Mouse (Mus musculus): ENCODE measurements around the gene Spata18. TPM values are rescaled to one million over a fixed set of nuclear protein-coding genes. Genes with fewer than 3 reads are reported as not detected.
A peak's percentile ranks its signal among the peaks of the same experiment; 100 is the strongest.

The Spata18 gene
- total RNA-seq, 2 experiments from 2014 or later = not detected

DNA sequence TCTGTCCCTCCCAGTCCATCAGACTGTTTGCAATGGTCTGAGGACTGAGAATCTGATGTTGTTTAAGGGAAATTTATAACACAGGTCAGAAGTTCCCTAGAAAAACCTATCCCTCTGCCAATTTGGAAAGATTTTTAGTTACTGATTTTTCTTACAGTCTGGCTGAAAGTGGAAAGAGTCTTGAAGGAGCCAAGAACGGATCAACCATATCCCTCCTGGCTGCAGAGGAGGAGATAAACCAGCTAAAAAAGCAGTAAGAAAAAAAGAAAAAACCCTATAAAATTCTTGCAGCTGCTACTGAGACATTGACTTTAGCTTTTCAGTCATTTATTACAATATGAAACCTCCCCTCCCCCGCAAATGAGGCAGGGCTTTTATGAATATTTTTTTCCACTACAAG lies 15.5 kb downstream of the Spata18 start:
- DNase-seq = no peak

DNA sequence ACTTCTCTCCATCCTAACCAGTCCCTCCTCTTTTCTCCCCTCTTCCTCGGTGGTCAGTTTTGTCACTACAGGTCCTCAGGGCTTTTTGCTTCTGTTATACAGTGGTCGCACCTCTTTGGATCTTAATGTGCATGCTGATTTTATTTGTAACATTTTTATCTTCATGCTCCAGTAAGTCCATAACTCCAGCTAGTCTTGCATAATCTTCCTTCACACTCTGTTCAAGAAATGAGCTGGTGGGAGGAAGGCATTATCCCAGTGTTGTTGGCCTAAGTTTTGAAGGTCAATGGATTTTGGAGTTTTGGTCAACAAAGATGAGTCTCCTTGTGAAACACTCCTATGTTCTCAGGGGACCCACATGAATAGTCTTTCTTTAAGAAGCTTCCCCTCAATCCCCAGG lies 16.7 kb downstream of the Spata18 start:
- no peak for DNase-seq

DNA sequence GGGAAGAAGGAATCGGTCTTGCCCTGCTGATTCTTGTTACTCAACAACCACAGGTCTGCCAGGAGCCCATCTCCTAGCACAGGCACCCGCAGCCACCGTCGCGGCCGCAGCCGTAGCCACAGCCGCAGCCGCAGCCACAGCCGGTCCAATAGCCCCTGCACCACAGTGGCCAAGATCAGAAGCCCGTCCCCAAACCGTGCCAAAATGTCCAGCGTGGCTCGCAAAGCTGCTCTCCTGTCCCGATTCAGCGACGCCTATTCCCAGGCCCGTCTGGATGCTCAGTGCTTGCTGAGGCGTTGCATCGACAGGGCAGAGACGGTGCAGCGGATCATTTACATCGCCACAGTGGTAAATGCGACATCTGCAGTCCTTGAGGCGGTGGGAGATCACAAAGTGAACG lies 18.2 kb downstream of the Spata18 start:
- no peak for DNase-seq

DNA sequence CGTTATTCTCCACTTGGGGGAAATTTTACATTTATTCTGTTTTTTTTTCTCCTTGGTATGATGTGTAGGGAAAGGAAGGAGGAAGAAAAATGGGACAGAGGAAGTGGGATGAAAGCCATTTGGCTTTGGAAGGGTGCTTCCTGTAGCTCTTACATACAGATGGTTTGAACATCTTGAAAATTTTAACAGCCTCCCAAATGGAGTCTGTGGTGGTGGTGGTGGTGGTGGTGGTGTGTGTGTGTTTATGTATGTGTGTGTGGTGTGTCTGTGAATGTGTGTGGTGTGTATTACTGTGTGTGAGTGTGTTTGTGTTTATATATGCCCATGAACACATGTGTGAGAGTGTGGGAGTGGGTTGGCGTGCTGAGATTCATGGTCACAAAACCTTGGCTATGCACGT lies 24.4 kb downstream of the Spata18 start:
- no peak for DNase-seq

DNA sequence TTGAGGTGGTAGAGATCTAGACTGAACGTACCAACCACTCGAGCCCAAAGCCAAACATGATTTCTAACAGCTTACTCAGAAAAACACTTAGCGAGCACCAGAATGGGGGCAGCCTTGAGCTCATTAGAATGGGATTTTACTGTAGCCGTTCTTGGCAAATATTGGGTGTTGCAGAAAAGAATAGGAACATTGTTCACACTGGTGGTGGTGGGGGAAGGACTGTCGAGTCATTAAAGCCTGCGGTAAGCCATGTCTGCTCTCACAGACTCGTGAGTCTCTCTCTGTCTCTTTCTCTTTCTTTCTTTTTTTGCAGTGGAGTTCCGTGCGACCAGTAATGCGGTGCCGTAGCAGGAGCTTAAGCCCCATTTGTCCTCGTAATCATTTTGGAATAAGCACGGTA lies 25.4 kb downstream of the Spata18 start:
- DNase-seq = no peak

DNA sequence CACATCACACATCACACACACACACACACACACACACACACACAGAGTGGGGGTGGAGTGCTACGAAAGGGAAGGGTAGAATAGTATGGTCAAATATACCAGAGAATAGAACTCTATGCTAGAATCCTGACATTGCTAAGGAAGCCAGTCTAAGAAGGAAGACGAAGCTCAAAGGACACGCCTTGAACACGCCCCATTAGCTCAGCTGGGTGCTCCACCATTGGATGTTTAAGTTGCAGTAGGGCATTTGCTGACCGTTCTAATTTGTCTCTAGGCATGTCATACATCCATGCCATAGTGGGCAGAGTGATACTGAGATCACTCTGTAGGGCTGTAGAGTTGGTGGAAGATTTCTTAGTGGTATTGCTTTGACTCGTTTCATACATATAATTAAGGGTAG lies 32.0 kb downstream of the Spata18 start:
- DNase-seq = no peak

DNA sequence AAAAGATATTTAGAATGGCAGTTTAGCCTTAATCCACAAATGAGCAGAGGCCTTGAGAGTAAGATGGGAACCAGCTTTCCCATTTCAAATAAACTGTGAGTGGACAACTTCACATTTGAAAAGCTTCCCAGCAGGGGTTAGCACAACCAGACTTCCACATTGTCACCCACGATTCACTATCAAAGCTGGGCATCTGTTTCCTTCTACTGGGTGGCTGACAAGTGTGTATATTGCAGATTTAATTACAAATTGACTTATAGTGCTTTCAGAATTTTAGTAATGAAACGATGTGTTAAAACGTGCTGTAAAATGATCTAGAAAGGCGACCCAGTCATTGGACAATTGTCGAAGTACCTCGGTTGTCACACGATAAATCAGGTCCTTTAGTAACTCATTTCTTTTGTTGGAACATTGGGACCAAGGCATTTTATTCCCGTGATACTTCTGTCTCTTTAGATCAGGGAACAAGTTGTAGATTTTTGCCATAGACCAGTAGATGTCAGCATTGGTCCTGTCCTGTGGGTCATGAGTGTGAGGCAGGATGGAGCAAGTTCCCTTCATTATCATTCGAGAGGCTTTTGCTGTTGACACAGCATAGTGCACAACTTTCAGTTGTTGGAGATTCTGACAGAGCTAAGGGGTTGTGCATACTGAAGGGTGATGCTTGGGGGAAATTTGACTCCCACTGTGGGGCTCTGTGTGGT lies 32.7 kb downstream of the Spata18 start:
- no peak for DNase-seq

DNA sequence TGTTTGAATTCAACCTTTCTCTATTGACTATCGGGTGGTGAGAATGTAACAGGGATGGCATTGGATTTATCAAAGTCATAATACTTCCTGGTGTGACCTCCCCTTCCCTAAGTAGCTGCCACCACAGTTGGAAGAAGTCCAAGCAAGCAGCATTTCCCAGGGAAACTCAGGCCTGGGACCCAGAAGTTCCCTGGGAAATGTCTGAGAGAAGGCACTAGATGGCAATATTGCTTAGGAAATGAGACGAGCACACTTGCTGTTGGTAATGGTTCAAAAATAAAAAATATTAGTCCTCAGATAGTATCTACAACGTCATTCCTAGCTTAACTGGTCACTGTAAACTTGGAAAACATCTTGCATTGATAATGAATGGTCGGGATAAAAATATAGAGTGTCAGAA lies 35.0 kb downstream of the Spata18 start:
- no peak for DNase-seq

DNA sequence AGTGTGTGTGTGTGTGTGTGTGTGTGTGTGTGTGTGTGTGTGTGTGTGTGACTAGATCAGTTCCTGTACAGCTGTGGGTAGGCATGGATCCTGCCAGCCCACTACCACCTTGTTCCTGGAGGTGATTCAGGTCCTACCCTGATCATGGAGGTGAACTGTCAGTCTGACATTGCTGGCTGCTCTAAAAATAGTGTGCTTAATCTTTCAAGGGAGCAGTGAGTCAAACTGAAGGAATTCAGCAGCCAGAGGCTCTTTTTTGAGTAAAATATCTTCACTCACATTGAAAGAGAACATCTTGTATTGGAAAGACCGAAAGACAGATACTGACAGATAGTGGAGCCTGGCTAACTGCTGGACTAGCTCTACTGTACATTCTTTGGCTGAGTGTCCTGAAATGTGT lies 37.4 kb downstream of the Spata18 start:
- DNase-seq = no peak

DNA sequence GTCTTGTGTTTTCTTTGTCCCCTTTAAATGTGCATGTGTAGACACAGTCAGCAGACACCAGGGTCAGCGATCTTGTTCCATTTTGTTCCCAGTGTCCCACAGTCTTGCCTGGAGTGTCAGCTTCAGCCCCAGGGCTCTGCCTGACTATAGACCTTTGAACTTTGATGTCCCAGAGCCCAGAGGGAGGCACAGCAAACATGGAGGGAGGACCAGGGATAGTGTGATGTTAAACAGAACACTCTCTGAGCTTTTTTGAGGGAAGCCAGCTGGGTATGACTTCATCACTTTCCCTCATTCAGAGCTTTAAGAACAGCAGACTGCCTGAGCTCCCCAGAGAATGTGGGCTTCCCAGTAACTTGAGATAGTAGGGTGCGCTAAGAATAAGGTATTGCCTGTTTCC lies 39.0 kb downstream of the Spata18 start:
- no peak for DNase-seq

DNA sequence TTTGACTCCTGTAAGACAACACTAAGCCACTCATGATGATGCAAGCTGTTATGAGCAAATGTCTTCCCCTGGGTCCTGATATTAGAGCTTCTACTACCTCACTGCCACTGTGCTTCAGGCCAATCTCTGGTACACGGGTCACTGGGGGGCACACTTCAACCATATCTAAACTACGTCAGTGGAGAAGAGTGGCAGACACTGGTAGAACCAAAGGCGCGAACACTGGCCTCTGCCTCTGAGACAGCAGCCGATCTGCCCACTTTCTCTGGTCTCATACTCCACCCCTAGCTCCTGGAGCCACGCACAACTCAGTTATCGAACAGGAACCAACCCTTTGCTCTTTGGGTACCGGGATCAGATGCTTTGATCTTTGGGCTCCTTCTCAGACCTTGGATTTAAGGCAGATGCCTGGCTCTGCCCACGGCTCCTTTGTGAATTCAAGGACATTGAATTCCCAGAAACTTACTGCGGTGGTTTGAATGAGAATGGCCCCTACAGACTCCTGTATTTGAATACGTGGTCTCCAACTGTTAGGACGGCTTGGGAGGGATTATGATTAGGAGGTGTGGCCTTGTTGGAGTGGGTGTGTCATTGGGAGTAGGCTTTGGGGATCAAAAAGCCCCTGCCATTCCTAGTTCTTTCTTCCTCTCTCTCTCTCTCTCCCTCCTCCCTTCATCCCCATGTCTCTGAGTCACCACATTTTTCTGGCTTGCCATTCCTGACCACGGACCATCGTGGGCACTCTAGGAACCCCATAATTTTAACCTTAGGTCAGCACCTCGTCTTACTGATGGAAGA lies 40.7 kb downstream of the Spata18 start:
- DNase-seq = no peak

DNA sequence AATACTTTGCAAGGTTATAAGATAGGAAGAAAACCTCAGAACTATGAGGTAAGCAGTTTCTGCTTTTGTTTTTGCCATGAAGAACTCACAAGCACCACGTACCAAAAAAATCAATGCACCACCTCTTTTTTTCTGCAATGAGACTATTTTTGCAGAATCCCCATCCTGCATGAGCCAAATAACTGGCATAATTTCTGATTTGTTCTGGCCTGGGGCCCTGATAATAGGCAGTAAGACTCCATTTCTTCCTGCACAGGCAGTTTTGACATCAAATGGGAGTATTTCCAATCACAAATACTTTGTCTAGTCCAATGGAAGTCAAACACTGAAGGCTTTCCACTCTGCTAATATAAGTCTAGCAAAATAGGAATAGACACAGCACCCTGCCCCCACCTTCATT lies 42.6 kb downstream of the Spata18 start:
- DNase-seq = no peak

DNA sequence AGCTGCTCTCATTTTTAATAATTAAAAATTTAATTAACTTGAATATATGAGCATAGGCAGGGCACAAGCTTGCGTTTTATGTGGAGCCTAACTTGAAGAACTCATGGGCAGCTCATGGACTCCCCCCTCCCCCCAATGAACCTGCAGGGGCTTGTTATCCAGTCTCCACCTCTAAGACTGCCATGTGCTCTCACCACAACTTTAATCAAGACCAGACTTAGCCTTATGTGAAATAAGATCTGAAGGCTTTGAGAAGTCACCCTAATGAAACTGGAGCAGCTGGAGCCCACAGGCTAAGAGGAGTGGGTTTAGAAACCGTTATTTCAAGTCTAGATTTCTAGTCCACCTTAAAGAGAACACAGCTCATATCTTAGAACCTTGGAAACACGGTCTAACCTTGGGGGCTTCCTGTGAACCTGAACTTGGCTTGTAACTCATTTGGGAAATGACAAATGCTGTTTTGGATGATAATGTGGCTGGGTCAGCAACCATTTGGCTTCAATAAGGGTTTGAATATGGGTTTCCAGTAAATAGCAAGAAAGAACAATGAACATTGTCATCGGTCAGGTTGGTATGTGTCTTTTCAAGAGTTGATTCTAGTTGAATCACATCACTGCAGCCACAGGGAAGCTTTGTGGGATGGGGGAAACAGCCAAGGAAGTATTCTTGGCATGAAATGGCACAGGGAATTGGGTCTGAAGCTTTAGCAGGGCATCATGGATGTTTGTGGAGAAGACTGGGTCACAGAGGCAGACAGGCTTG lies 43.3 kb downstream of the Spata18 start:
- DNase-seq = no peak

DNA sequence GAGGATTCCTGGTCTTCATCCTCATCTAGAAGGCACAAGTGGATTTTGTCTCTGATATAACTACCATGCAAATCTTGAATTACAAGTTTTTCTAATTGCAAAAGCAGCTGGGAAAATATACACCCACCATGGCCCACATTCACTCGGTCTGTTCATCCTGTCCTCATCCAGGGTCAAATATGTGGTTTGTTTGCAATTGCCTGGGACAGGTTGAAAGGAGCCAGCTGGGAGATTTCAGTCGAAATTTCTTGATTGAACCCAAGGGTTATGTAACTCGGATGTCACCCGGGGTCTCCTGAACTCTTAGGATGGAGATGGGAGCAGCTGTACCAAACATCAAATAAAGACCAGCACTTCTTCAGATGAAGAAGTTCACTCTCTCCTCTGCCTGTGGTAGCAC lies 46.5 kb downstream of the Spata18 start:
- DNase-seq = no peak

DNA sequence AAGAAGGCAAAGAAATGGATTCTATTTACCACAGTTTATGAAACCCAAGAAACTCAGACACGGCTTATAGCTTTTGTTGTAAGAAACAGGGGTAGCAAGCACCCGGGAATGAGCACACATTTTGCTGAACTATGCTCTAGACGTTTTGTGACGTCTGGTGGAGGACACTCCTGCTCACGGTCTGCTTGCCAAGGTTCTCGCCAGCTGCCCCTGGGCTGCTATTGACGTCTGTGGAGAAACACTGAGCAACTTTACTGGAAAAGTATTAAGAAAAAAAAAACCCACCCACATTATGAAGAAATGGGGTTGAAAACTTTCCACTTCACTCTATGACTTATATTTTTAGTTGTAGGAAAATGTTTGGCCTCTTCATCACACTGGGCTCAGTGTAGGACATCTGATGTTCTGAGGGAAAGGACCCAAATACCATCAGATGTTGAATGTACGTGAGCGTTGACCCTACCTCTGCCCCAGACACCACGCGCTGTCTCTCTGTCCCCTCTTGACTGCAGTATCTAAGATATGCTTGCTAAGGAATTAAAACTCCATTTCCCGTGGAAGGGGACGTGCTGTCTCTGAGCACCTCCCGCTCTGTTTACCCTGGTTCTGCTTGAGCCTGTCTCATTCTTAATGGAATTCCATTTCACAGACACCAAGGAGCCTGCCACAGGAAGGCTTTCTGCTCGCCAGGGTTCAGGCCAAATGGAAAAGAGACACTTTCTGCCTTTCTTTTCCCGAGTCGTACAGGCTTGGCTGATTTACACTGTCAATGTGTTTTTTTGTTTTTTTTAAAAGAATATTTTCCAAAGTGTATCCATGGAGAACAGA lies 50.1 kb downstream of the Spata18 start:
- peak; percentile 21 for DNase-seq

DNA sequence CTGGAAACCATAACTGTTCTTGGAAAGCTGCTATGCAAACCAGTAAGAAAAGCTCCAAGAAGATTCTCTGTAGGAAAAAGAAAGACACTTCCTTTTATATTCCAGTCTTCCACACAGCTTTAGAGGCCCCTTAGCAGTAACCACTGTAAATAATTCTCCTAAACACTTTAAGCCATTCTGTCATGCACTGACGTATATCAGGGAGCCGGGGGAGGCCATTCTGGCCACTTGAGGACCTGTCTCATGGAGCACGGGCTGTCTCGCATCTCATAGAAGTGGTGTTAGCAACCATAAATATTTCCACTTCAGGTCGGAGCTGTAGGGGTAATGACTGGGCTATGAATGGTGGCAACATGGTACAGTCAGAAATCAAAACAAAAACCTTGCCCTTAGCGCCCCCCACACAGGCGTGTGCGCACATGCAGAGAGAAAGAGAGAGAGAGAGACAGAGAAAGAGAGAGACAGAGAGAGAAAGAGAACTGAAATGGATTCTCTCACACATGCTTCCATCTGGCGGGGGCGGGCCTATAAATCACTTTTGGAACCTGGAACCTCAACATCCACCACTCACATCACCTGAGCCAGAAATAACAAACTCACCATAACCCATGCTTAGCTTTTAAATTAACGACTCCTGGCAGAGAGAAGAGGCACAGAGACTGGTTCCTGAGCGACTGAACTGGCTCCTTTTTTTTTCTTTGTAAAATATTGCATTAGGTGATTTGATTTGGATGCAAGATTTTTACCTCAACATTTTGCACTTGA lies 50.9 kb downstream of the Spata18 start:
- DNase-seq = no peak

DNA sequence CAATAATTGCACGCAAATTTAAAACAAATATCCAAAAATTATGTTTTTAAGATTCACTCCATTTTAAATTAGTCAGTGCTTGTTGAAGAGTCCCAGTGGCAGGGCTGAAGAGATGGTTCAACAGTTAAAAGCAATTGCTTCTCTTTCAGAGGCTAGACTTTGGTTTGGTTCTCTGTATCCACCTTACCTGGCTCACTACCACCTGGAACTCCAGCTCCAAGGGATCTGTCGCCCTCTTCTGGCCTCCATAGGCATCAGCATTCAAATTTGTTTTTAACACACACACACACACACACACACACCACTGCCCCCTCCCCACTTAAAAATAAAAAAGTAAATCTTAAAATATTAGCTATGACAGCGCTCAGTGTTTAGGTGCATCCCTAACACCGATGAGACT lies 51.9 kb downstream of the Spata18 start:
- DNase-seq = no peak

DNA sequence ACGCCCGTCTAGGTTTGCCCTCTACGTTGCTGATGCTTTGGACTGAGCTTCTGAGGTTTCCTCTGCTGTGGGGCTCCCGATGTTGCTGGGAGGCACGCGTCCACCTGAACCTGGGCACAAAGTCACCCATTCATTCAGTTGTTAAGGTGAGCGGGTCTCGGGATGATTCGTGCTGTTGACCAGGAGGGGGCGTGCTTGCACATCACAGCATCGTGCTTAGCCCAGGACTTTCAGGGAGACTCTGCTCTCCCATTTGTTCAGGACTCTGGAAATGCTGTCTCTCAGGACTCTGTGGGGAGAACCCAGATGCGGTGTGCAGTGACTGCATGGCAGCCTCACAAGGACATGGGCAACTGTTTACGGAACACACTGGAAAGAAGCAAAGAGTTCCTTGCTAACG lies 53.1 kb downstream of the Spata18 start:
- no peak for DNase-seq

DNA sequence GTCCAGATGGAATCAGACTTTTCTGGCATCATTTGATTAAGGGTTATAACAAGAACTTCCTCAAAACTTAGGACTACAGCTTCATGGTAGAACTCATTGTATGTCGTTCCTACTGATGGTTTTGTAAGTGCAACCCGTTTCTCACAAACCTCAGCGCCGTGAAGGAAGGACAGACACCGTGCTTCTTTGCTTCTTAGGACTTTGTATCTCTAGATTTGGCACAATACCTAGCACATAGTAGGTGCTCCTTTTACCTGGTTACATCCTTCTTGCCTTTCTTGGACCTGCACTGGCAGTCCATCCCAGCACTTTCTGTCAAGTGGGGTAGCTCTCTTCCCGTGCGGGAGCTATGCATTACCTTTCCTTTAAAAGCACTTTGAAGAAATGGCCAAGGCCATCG lies 53.6 kb downstream of the Spata18 start:
- DNase-seq = no peak

DNA sequence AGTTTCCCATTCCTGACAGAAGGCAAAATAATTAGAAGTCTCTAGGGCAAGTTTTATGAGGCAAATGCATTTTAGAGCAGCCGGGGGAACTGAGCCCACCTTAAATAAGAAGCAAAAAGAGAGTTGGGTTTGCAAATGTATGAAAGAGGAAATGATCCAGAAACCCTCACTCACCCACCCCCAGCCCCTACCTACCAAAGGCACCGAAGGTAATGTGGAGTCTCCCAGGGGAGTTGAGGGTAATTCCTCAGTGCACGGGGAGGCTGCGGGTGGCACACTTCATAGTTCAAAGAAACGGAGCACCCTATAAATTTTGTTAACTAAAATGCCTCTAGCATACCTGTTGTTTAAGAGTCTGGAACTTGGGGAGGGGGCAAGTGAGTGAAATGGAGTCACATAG lies 54.1 kb downstream of the Spata18 start:
- no peak for DNase-seq

DNA sequence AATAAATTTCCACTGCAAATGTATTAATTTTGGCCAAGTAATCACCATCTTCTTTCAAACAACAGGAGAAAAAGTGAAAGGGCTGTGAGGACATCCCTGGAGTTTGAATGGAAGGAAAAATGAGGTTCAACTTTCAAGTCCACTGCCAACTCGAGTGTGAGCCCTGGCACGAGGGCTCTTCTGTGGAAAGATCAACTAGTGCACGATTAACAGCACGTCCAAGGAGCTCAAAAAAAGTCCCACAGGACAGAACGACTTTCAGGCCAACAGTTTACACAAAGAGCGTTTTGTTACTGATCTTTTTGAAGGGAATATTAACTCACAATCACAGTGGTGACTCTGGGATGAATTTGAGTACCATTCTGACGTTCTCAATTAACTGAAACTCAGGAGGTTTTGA lies 61.7 kb downstream of the Spata18 start:
- peak; percentile 29 for DNase-seq

DNA sequence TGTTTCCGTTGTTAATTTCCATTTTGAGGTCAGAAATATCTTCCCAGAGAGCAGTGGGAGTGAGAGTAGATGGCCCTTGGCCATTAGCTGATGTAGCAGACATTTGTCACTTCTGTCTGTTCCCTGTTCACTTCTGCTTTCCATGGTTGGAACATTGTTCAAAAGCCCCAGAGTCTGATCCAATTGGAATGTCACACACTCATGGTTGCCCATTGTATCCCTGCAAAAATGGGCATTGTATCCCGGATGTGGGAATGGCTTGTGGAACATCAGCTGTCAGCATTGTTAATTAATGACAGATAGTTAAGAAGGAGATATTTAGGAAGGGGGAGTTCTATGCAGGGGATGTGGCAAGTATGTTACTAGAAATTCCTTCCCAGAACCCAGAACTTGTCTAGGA lies 65.8 kb downstream of the Spata18 start:
- no peak for DNase-seq
